Mouse (Mus musculus) hindbrain, embryonic 14.5 days (tissue): ENCODE data around the gene Gcsh. TPM values are rescaled to one million over a fixed set of nuclear protein-coding genes. Genes with fewer than 3 reads are reported as not detected.

Experiments used
- ATAC-seq: fragments of 200-750 bp; cut with Nextera tagmentation; 2 replicates; pipeline ENCODE4 v1.8.0; 2017; ENCODE audit warnings: moderate number of reproducible peaks, mild to moderate bottlenecking, moderate TSS enrichment, moderate library complexity; ENCODE audit not compliant: low FRiP score
- DNase-seq: peaks from one replicate; pipeline ENCODE4 v3.0.0-alpha.2; 2015; ENCODE audit warnings: low spot score
- H3K27ac ChIP-seq: fragments of 300-500 bp; sonication (generic); 2 replicates; pipeline ENCODE4 v1.5.1; 2014; ENCODE audit warnings: mild to moderate bottlenecking, moderate library complexity
- H3K27me3 ChIP-seq: fragments of 300-500 bp; sonication (generic); 2 replicates; pipeline ENCODE4 v1.6.1; 2014; ENCODE audit warnings: mild to moderate bottlenecking, low read length, mixed read lengths; ENCODE audit not compliant: control insufficient read depth, insufficient read depth
- H3K36me3 ChIP-seq: fragments of 300-500 bp; sonication (generic); replicated peaks from 2 replicates; pipeline ENCODE4 v1.6.1; 2014; ENCODE audit not compliant: control insufficient read depth, insufficient read depth
- H3K4me1 ChIP-seq: fragments of 300-500 bp; sonication (generic); replicated peaks from 2 replicates; pipeline ENCODE4 v1.6.1; 2014; ENCODE audit warnings: antibody characterized with exemption, low read length, mixed read lengths; ENCODE audit not compliant: control insufficient read depth, insufficient read depth
- H3K4me2 ChIP-seq: fragments of 300-500 bp; sonication (generic); replicated peaks from 2 replicates; pipeline ENCODE4 v1.6.1; 2014; ENCODE audit warnings: mild to moderate bottlenecking, moderate library complexity
- H3K4me3 ChIP-seq: fragments of 300-500 bp; sonication (generic); replicated peaks from 2 replicates; pipeline ENCODE4 v1.5.1; 2014; ENCODE audit warnings: mild to moderate bottlenecking, low read length
- H3K9ac ChIP-seq: fragments of 300-500 bp; sonication (generic); 2 replicates; pipeline ENCODE4 v1.6.1; 2014
- H3K9me3 ChIP-seq: fragments of 300-500 bp; sonication (generic); 2 replicates; pipeline ENCODE4 v1.6.1; 2016; ENCODE audit warnings: low read length; ENCODE audit not compliant: control insufficient read depth
- WGBS: fragments of 180-500 bp; shearing (Covaris S2); extraction: QIAGEN DNeasy Blood & Tissue Kit; methylation state at CpG from one replicate; pipeline ENCODE4 v1.1.7; 2014; 5-methylcytosine and 5-hydroxymethylcytosine counted together
- polyA plus RNA-seq: library from polyadenylated mRNA; unstranded; fragments of >200 nt; fragmentation: Nextera tagmentation; extraction: Ambion mirVana; gene quantifications from 2 replicates; pipeline ENCODE4 v1.2.1, GENCODE M21; 2014

The Gcsh gene
- polyA plus RNA-seq, 1 experiment from 2014 or later: 108 TPM

DNA sequence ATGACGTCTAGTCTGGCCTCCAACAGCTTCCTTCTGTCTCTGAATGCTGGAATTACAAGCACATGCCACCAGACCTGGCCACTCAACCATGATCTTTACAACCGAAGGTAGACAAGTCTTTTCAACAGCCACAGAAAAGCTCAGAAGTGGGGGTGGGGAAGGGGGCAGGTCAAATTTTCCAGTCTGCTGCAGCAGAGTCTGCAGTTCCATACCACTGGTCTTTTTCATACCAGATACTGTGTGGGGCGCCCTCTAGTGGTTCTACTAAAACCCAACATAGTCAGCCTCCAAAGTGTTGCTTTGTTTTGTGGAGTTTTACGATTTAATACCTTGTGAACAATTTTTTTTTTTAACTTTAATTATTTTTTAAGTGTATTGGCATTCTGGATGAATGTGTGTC, 13.2 kb downstream of the Gcsh start:
- Histone ChIP-seq H3K27ac (no peak overlapping the region), H3K4me2 (no peak overlapping the region), H3K9me3 (no peaks in the 10 kb centered on the region), H3K27me3 (no peaks in the 10 kb centered on the region), H3K9ac (no peak overlapping the region), H3K4me3 (no peak overlapping the region), H3K4me1 (peaks cover 3% of the 10 kb centered on the region; the same call in 1 of the 2 replicates), H3K36me3 (peaks cover 12% of the 10 kb centered on the region; the same call in 1 of the 2 replicates)
- WGBS: 16% methylated on average over 4 of the region's 4 CpGs
- no peak for ATAC-seq
- peak; percentile 73 for DNase-seq

DNA sequence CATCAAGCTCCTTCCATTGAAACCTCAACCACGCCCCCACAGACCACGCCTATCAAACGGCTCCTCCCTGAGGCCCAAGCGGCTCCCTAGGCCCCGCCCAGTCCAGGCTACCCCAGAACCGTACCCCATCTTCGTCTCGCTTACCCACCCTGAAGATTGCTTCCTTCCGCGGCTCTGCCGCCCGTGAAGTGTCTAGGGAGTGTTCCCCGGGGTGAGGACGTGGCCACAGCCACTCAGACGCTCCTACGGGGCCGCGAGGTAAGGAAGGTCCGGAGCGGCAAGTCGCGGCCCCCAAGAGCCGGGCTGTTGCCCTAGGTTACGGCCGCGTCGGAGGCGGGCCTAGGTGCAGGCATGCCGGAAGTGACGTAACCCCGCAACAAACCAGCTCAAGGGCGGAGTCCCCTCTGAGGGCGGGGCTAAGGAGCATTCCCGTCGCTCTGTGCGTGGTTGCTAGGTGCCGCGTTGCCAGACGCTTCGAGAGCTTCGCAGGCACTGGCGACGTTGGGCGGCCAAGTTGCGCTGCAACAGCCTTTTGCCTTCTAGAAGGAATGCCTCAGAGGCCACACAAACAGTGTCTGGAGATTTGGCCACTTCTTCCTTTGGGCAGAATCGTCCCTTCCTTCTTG, 14.6 kb downstream of the Gcsh start, which contains the start of gene 1700030J22Rik:
Gene 1700030J22Rik, minus strand, starts transcription at position 329 of the 626 bp plus-strand sequence.
- H3K27ac ChIP-seq: no peak within 1 kb of the TSS; the same call in 1 of the 2 replicates
- H3K36me3 ChIP-seq: peaks cover 12% of the 10 kb centered on the region; the same call in 1 of the 2 replicates
- ATAC-seq: peak; percentile 98
- peaks cover 3% of the 10 kb centered on the region; the same call in 1 of the 2 replicates for H3K4me1 ChIP-seq
- H3K27me3 ChIP-seq: no peaks in the 10 kb centered on the region
- peak within 1 kb of the TSS; percentile 68 for H3K4me2 ChIP-seq
- WGBS: under 1% methylated on average over 46 of the region's 46 CpGs
- peak within 1 kb of the TSS; percentile 57 for H3K4me3 ChIP-seq
- no peaks in the 10 kb centered on the region for H3K9me3 ChIP-seq
- peak; percentile 99 for DNase-seq
- H3K9ac ChIP-seq: peak within 1 kb of the TSS; percentile 53

DNA sequence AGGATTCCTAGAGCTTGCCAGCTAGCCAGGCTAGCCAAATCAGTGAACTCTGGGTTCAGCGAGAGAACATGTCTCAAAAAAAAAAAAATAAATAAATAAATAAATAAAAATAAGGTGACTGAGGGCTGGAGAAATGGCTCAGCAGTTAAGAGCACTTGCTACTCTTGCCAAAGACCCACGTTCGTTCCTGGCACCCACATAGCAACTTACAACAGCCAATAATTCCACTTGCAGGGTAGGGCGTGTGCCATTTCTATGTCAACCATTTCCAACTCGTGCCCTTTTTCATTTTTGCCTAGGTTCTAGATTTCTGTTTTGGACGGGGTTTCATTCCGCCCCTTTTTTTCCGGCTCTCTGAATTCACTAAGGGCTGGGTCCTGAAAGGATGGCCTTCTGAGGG, 15.3 kb downstream of the Gcsh start:
- peak overlapping the region; percentile 53 for H3K9ac ChIP-seq
- peaks cover 6% of the 10 kb centered on the region for H3K36me3 ChIP-seq
- H3K9me3 ChIP-seq: no peaks in the 10 kb centered on the region
- H3K4me2 ChIP-seq: peak overlapping the region; percentile 68
- peak overlapping the region; percentile 57 for H3K4me3 ChIP-seq
- WGBS: 30% methylated on average over 8 of the region's 8 CpGs
- DNase-seq (no peak), ATAC-seq (no peak)
- no peaks in the 10 kb centered on the region for H3K27me3 ChIP-seq
- no peak overlapping the region; the same call in 1 of the 2 replicates for H3K27ac ChIP-seq
- peaks cover 3% of the 10 kb centered on the region; the same call in 1 of the 2 replicates for H3K4me1 ChIP-seq

DNA sequence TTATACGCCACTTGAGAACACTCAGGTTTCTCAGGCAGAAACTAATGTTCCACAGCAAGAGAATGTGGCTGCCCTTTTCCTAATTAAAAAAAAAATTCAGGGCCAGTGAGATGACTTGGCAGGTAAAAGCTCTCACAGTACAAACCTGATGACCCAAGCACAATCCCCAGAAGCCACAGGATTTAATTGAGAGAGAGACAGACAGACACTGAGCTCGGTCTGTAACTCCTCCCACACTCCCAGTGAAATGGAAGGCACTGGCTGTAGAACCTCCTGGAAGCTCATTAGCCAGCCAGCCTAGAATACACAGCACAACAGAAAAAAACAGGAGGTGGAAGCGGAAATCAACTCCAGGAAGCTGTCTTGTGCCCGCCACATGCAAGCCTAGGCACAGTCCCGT, 17.7 kb downstream of the Gcsh start:
- WGBS: 66% methylated on average over 5 of the region's 5 CpGs
- no peak for DNase-seq
- no peak overlapping the region for H3K9ac ChIP-seq

DNA sequence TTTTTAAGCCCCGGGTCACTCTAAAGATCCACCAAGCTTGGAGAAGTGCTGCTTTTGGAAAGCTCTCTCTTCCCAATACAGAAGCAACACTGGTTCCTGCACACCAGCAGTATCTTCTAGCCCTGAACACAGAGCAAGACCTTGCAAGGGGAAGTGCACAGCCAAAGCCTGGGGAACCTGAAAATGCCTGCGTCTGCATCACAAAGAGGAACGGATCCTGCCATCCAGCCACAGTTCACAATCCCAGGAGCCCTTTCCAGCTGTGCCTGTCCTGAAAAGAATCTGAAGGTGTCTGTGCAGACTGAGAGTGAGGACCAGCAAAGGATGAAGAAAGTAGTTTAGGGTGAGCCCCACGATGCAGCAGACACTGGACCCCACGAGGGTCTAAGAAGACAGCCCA, 18.3 kb downstream of the Gcsh start:
- H3K9me3 ChIP-seq: no peaks in the 10 kb centered on the region
- WGBS: 33% methylated on average over 5 of the region's 5 CpGs
- peaks cover 18% of the 10 kb centered on the region; the same call in 1 of the 2 replicates for H3K36me3 ChIP-seq
- H3K4me1 ChIP-seq: peaks cover 3% of the 10 kb centered on the region; the same call in 1 of the 2 replicates
- no peak overlapping the region for H3K4me3 ChIP-seq
- H3K4me2 ChIP-seq: no peak overlapping the region
- H3K27me3 ChIP-seq: no peaks in the 10 kb centered on the region
- no peak overlapping the region for H3K9ac ChIP-seq
- H3K27ac ChIP-seq: no peak overlapping the region
- DNase-seq (no peak), ATAC-seq (no peak)

More for the DNA sequence above, 17.7 kb downstream of the Gcsh start:
- no peak overlapping the region for H3K27ac ChIP-seq
- peaks cover 3% of the 10 kb centered on the region; the same call in 1 of the 2 replicates for H3K4me1 ChIP-seq
- peaks cover 12% of the 10 kb centered on the region; the same call in 1 of the 2 replicates for H3K36me3 ChIP-seq
- no peak overlapping the region for H3K4me2 ChIP-seq
- H3K27me3 ChIP-seq: no peaks in the 10 kb centered on the region
- no peaks in the 10 kb centered on the region for H3K9me3 ChIP-seq
- no peak overlapping the region for H3K4me3 ChIP-seq
- ATAC-seq: no peak

DNA sequence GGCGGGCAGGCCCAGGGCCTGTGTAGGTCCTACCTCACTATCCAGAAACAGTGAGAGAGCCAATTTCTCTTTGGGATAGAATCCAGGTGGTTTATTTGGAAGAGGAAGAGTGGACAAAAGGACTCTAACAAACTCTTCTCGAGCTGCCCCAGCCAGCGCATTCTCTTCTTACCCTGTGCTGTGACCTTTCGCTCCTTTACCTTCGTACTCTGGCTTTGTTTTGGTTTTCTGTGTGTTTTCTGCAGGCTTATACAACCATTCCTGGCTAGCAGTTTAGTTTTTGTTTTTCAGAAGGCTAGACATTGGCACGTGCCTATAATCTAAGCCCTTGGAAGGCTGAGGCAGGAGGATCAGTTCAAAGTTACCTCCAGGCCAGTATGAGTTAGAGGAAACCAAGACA, 23.8 kb downstream of the Gcsh start:
- no peak for DNase-seq
- Histone ChIP-seq H3K4me3 (no peak overlapping the region), H3K9ac (no peak overlapping the region), H3K9me3 (no peaks in the 10 kb centered on the region), H3K36me3 (peaks cover 19% of the 10 kb centered on the region; the same call in 1 of the 2 replicates), H3K27me3 (no peaks in the 10 kb centered on the region), H3K27ac (no peak overlapping the region), H3K4me2 (no peak overlapping the region), H3K4me1 (no peaks in the 10 kb centered on the region)
- WGBS: 86% methylated on average over 6 of the region's 6 CpGs
- ATAC-seq: no peak

DNA sequence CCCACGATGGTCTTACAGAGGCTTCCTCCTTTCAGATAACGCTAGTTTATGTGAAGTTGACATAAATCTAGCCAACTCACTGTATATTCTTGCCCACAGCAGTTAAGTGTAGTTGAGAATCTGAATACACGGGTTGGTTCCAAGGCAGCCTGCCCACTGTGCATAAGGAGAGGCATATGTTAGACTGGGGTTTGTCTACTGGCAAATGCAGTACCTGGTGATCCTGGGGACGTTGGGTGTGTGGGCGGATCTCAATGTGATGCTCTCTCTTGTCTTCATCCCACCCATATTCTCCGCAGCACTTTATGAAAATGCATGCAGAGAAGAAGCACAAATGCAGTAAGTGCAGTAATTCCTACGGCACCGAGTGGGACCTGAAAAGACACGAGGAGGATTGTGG, 38.9 kb downstream of the Gcsh start:
- Histone ChIP-seq H3K27me3 (no peaks in the 10 kb centered on the region), H3K36me3 (peaks cover 66% of the 10 kb centered on the region), H3K9me3 (no peaks in the 10 kb centered on the region), H3K4me1 (no peaks in the 10 kb centered on the region), H3K9ac (no peak overlapping the region), H3K4me2 (no peak overlapping the region), H3K4me3 (no peak overlapping the region), H3K27ac (no peak overlapping the region)
- DNase-seq (no peak), ATAC-seq (no peak)
- 93% methylated on average over 9 of the region's 9 CpGs for WGBS

DNA sequence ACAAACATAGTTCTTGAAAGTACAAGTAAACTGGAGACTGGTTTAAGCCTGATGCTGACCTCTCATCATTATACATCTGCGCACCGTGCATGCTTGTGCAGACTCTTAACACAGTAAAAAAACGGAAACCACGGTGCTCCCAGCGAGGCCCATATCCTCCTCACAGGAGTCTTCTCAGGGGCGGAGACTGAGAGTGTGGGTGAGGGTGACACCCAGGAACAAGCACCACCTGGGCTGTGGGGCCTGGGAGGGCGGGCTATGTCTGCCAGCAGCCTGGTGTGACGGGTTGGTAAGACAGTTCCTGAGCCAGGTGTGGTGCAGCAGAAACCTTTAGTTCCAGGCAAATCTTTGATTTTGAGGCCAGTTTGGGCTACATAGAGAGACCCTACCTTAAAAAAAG, 40.9 kb downstream of the Gcsh start:
- DNase-seq (no peak), ATAC-seq (no peak)
- no peaks in the 10 kb centered on the region for H3K27me3 ChIP-seq
- H3K9me3 ChIP-seq: no peaks in the 10 kb centered on the region
- no peak overlapping the region for H3K27ac ChIP-seq
- H3K4me2 ChIP-seq: no peak overlapping the region
- no peaks in the 10 kb centered on the region for H3K4me1 ChIP-seq
- H3K36me3 ChIP-seq: peaks cover 48% of the 10 kb centered on the region
- no peak overlapping the region for H3K4me3 ChIP-seq
- 96% methylated on average over 8 of the region's 8 CpGs for WGBS
- no peak overlapping the region for H3K9ac ChIP-seq

DNA sequence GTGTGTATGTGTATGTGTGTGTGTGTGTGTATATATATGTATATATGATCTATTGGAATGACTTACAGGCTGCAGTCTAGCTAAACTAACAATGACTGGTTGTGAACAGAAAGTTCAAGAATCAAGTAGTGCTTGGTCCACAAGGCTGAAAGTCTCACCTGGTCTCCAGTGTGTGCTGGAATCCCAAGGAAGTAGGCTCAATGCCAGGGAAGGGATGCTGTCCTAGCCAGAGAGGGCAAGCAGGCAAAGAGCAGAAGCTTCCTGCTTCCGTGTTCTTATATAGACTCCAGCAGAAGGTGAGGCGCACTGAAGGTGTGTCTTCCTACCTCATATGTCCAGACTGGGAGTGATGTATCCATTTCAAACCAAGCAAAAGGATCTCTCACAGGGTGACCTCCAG, 41.6 kb downstream of the Gcsh start:
- 95% methylated on average over 2 of the region's 2 CpGs for WGBS
- Histone ChIP-seq H3K36me3 (peaks cover 42% of the 10 kb centered on the region), H3K27me3 (no peaks in the 10 kb centered on the region), H3K9ac (no peak overlapping the region), H3K9me3 (no peaks in the 10 kb centered on the region), H3K4me1 (no peaks in the 10 kb centered on the region), H3K4me2 (no peak overlapping the region), H3K27ac (no peak overlapping the region), H3K4me3 (no peak overlapping the region)
- no peak for DNase-seq
- ATAC-seq: no peak
